8 mouse cellular contexts compared by ENCODE assay signal in the genomic region with DNA sequence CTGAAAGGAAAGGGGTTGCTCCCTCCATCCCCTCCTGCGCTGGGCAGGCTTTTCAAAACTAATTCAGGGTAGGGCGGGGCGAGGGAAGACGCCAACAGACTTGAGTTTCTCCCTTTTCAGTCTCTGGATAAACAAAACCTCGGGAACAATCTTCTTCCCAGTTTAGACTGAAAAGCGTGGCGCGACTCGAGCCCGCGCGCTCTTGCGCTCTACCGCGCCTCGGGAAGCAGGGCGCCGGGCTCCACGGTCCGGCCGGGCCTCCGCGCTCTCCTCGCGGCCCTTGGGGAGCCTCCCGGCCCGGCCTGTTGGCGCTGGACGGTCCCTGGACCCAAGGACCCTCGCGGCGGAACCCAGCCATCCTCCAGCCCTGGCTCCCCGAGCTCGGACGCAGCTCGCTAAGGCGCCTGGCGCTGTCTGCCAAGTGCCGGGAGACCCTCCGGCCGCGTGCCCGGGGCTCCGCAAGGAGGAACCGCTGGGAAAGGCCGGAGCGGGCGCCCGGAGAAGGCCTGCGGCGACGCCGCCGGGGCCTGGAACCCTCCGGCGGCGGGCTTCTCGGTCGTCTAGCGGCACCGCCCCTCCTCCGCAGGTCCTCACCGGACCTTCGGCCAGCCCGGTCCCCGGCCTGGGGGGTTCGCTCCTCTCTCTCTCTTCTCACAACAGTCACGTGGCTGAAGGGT. TPM values are rescaled to one million over a fixed set of nuclear protein-coding genes. Genes with fewer than 3 reads are reported as not detected.
DNase-seq lines count a peak whose midpoint lies in the region; ATAC-seq and TF ChIP-seq lines count a peak whose summit lies in the region.

No protein-coding gene starts in this region.

- H3K4me2 ChIP-seq in heart, embryonic 14.5 days (ENCODE audit: low read length) = peak overlapping the region; percentile 82

- under 1% methylated on average over 62 of the region's 68 CpGs for WGBS in heart, embryonic 14.5 days
- WGBS in limb, embryonic 10.5 days = under 1% methylated on average over 68 of the region's 68 CpGs
- under 1% methylated on average over 68 of the region's 68 CpGs for WGBS in cerebellum, adult 2 months

- no peak for TF ChIP-seq POLR2A in cerebellum, adult 2 months (IDR thresholded peaks at IDR 0.05; ENCODE audit: borderline replicate concordance, insufficient read depth, low read length)

- intact Hi-C loops in heart, postnatal 10 days (cut with DNase I) = no loop called here

- no peaks in the 10 kb centered on the region for H3K9me3 ChIP-seq in heart, embryonic 14.5 days (ENCODE audit: control insufficient read depth, low read length)
- H3K9me3 ChIP-seq in limb, embryonic 10.5 days (replicated peaks) = no peaks in the 10 kb centered on the region

- no peak for DNase-seq in heart, postnatal 10 days
- peak; percentile 75 for DNase-seq in brain, adult 2 months (ENCODE audit: low read depth, low spot score)
- peak; percentile 76 to 79 for DNase-seq in frontal cortex, postnatal 36 days (ENCODE audit: low spot score in 2 of 2)
- DNase-seq in limb, embryonic 10.5 days (ENCODE audit: low spot score) = peak; percentile 75
- DNase-seq in right cerebral cortex, adult 18-20 months = peak; percentile 80
- DNase-seq in cerebellum, adult 9-10 months = no peak
- DNase-seq in cerebellum, adult 2 months = no peak

- peak overlapping the region; percentile 35 to 45 for H3K4me3 ChIP-seq in heart, embryonic 14.5 days (ENCODE audit: control insufficient read depth in 1 of 2, insufficient read depth in 1 of 2, low read depth in 1 of 2, low read length in 2 of 2)
- peak overlapping the region; percentile 53 for H3K4me3 ChIP-seq in limb, embryonic 10.5 days
- H3K4me3 ChIP-seq in cerebellum, adult 2 months (replicated peaks; ENCODE audit: insufficient read depth, low read depth, low read length) = no peak overlapping the region

- TF ChIP-seq CTCF in cerebellum, adult 2 months (IDR thresholded peaks at IDR 0.05; ENCODE audit: borderline replicate concordance, insufficient read depth, low read depth, low read length) = no peak

- no peaks in the 10 kb centered on the region for H3K36me3 ChIP-seq in heart, embryonic 14.5 days (ENCODE audit: control insufficient read depth, insufficient read depth, low read length)
- H3K36me3 ChIP-seq in limb, embryonic 10.5 days = no peaks in the 10 kb centered on the region

- peaks cover 75% of the 10 kb centered on the region for H3K27me3 ChIP-seq in heart, embryonic 14.5 days (ENCODE audit: control insufficient read depth, insufficient read depth, low read length)
- peaks cover 86% of the 10 kb centered on the region for H3K27me3 ChIP-seq in limb, embryonic 10.5 days (ENCODE audit: low read depth, poor library complexity, severe bottlenecking)
- H3K27me3 ChIP-seq in cerebellum, adult 2 months (ENCODE audit: control insufficient read depth, insufficient read depth, low read length) = peaks cover 5% of the 10 kb centered on the region; the same call in 1 of the 2 replicates

- peak overlapping the region; percentile 44; the same call in 1 of the 2 replicates for H3K9ac ChIP-seq in heart, embryonic 14.5 days (ENCODE audit: low read length)

- H3K27ac ChIP-seq in heart, embryonic 14.5 days (replicated peaks in 1 of 2; ENCODE audit: control insufficient read depth in 1 of 2, insufficient read depth in 1 of 2, low read depth in 2 of 2, low read length in 2 of 2) = no peak overlapping the region
- peak overlapping the region; percentile 2; the same call in 1 of the 2 replicates for H3K27ac ChIP-seq in limb, embryonic 10.5 days
- no peak overlapping the region for H3K27ac ChIP-seq in cerebellum, adult 2 months (ENCODE audit: insufficient read depth, low read length)

- H3K4me1 ChIP-seq in heart, embryonic 14.5 days (ENCODE audit: control insufficient read depth in 2 of 2, insufficient read depth in 2 of 2, low read length in 2 of 2) = peaks cover 0 to 11% of the 10 kb centered on the region in 2 experiments; a peak in 3 of 4 replicates
- H3K4me1 ChIP-seq in limb, embryonic 10.5 days = peaks cover 10% of the 10 kb centered on the region
- H3K4me1 ChIP-seq in cerebellum, adult 2 months (ENCODE audit: control insufficient read depth, insufficient read depth, low read length) = no peaks in the 10 kb centered on the region

- ATAC-seq in heart, embryonic 14.5 days (ENCODE audit: insufficient number of reproducible peaks, insufficient read depth, low FRiP score, low read depth) = no peak

RNA-seq across cellular contexts. Expression of gene Gm43517, which starts 16.3 kb away (rescaled TPM):
- not detected in 2 replicates for polyA plus RNA-seq in heart, embryonic 14.5 days (2014; fragmentation: Nextera tagmentation; extraction: Ambion mirVana)
- total RNA-seq in heart, postnatal 10 days (2021) = not detected
- polyA plus RNA-seq in limb, embryonic 10.5 days (2016; fragmentation: Nextera tagmentation; extraction: Ambion mirVana) = not detected in 2 replicates
- not detected in 2 replicates for polyA plus RNA-seq in cerebellum, adult 2 months (2012; rRNA removed)

RNA-seq across cellular contexts. Expression of gene Foxg1, which starts 18.8 kb away (rescaled TPM):
- polyA plus RNA-seq in heart, embryonic 14.5 days (2014; fragmentation: Nextera tagmentation; extraction: Ambion mirVana) = not detected in 2 replicates
- under 1 TPM in 1 of 2 experiments, not detected in 1; 0.12 TPM for total RNA-seq in heart, postnatal 10 days (2021)
- 0.19 TPM in 1 of 2 replicates, not detected in the other for polyA plus RNA-seq in limb, embryonic 10.5 days (2016; fragmentation: Nextera tagmentation; extraction: Ambion mirVana)
- not detected in 2 replicates for polyA plus RNA-seq in cerebellum, adult 2 months (2012; rRNA removed)

Comparison
In these comparisons a context has a peak if more than half of its experiments do, and no peak if none do; other contexts are left out.
1. DNase-seq: peak in brain, adult 2 months (single experiment), frontal cortex, postnatal 36 days (2 of 2), limb, embryonic 10.5 days (single experiment) and right cerebral cortex, adult 18-20 months (single experiment); none in heart, postnatal 10 days (0 of 2), cerebellum, adult 9-10 months (single experiment) and cerebellum, adult 2 months (0 of 2).